In genomic region chr5:125534611-125535324, GRCm38 (mm10) we compare ENCODE assay signal across 8 mouse cellular contexts. TPM values are rescaled to one million over a fixed set of nuclear protein-coding genes. Genes with fewer than 3 reads are reported as not detected.
A peak's percentile ranks its signal among the peaks of the same experiment; 100 is the strongest.
DNase-seq lines count a peak whose midpoint lies in the region; ATAC-seq lines count a peak whose summit lies in the region.

No protein-coding gene starts in this region.

- H3K27ac ChIP-seq in kidney, embryonic 14.5 days (ENCODE audit: low read depth, low read length), result no peak overlapping the region

- H3K4me3 ChIP-seq in kidney, embryonic 14.5 days (ENCODE audit: low read length), result peak overlapping the region; percentile 17

- peak overlapping the region; percentile 38 for H3K4me2 ChIP-seq in kidney, embryonic 14.5 days (replicated peaks; ENCODE audit: low read depth, low read length)

- H3K27me3 ChIP-seq in kidney, embryonic 14.5 days (ENCODE audit: control insufficient read depth, insufficient read depth, low read length), result peaks cover 44% of the 10 kb centered on the region

- no peaks in the 10 kb centered on the region for H3K9me3 ChIP-seq in kidney, embryonic 14.5 days (ENCODE audit: control insufficient read depth, low read length)

- DNase-seq in kidney, adult 18-20 months, result no peak
- DNase-seq in frontal cortex, adult 2 months (ENCODE audit: extremely low spot score in 1 of 2, low spot score in 1 of 2), result peak; percentile 57 to 89
- peak; percentile 70 to 80 for DNase-seq in left cerebral cortex, adult 9 months (ENCODE audit: low spot score in 2 of 2)
- peak; percentile 91 for DNase-seq in right cerebral cortex, adult 18-20 months
- no peak for DNase-seq in urinary bladder, postnatal 10 days (ENCODE audit: low spot score)
- no peak for DNase-seq in thymus, postnatal 4 days
- no peak for DNase-seq in ovary, adult 18-20 months (ENCODE audit: low spot score)

- H3K4me1 ChIP-seq in kidney, embryonic 14.5 days (ENCODE audit: control insufficient read depth, insufficient read depth, low read length), result peaks cover 20% of the 10 kb centered on the region; the same call in 1 of the 2 replicates

- no peak overlapping the region for H3K9ac ChIP-seq in kidney, embryonic 14.5 days (ENCODE audit: low read depth, low read length)

- WGBS in kidney, embryonic 14.5 days, result 2% methylated on average over 26 of the region's 26 CpGs

- peak; percentile 58 for ATAC-seq in kidney, embryonic 14.5 days (ENCODE audit: low FRiP score, low TSS enrichment)

- H3K36me3 ChIP-seq in kidney, embryonic 14.5 days (ENCODE audit: control insufficient read depth, insufficient read depth, low read length), result no peaks in the 10 kb centered on the region

RNA-seq across cellular contexts. Expression of gene Tmem132b, which starts 3.2 kb away (rescaled TPM):
- polyA plus RNA-seq in kidney, embryonic 14.5 days (2014; fragmentation: Nextera tagmentation; extraction: Ambion mirVana), result 0.24 and 0.46 TPM in 2 replicates
- polyA plus RNA-seq in frontal cortex, adult 2 months (2012; rRNA removed), result 22.7 and 26.8 TPM in 2 replicates

RNA-seq across cellular contexts. Expression of gene Aacs, which starts 59.2 kb away (rescaled TPM):
- 21.0 and 36.6 TPM in 2 replicates for polyA plus RNA-seq in kidney, embryonic 14.5 days (2014; fragmentation: Nextera tagmentation; extraction: Ambion mirVana)
- 40.3 and 43.4 TPM in 2 replicates for polyA plus RNA-seq in frontal cortex, adult 2 months (2012; rRNA removed)

Comparison
In these comparisons a context has a peak if more than half of its experiments do, and no peak if none do; other contexts are left out.
1. DNase-seq: peak in frontal cortex, adult 2 months (2 of 2), left cerebral cortex, adult 9 months (2 of 2) and right cerebral cortex, adult 18-20 months (single experiment); none in kidney, adult 18-20 months (single experiment), urinary bladder, postnatal 10 days (single experiment), thymus, postnatal 4 days (single experiment) and ovary, adult 18-20 months (single experiment).
2. RNA of gene Tmem132b, which starts 3.2 kb away (polyA plus RNA-seq): 22.7 to 26.8 TPM in frontal cortex, adult 2 months; 0.24 to 0.46 TPM in kidney, embryonic 14.5 days; every median in the first group is over 10 times any median in the second.